Mouse (Mus musculus) ES-Bruce4 (cell line): ENCODE results near the gene Kif6. TPM values are rescaled to one million over a fixed set of nuclear protein-coding genes. Genes with fewer than 3 reads are reported as not detected.

Experiments
- H3K27ac ChIP-seq: 2 replicates; pipeline ENCODE4 v1.5.1; 2012; ENCODE audit warnings: low read length, inconsistent platforms; ENCODE audit not compliant: insufficient read depth
- H3K27me3 ChIP-seq: 2 replicates; pipeline ENCODE4 v1.6.1; 2012; ENCODE audit warnings: mild to moderate bottlenecking, low read length, inconsistent platforms; ENCODE audit not compliant: control insufficient read depth, poor library complexity, insufficient read depth, severe bottlenecking
- H3K36me3 ChIP-seq: 2 replicates; pipeline ENCODE4 v1.6.1; 2012; ENCODE audit warnings: inconsistent platforms, mild to moderate bottlenecking, low read length, moderate library complexity; ENCODE audit not compliant: control insufficient read depth, poor library complexity, insufficient read depth, severe bottlenecking
- H3K4me1 ChIP-seq: one replicate; pipeline ENCODE4 v1.8.1; 2011; ENCODE audit warnings: low read length; ENCODE audit not compliant: control insufficient read depth, insufficient read depth
- H3K4me3 ChIP-seq: 2 replicates; pipeline ENCODE4 v1.5.1; 2011; ENCODE audit warnings: low read depth, mild to moderate bottlenecking, low read length
- H3K9ac ChIP-seq: 2 replicates; pipeline ENCODE4 v1.6.1; 2012; ENCODE audit warnings: low read depth, mild to moderate bottlenecking, inconsistent platforms; ENCODE audit not compliant: poor library complexity, severe bottlenecking
- H3K9me3 ChIP-seq: replicated peaks from 2 replicates; pipeline ENCODE4 v1.6.1; 2012; ENCODE audit warnings: mild to moderate bottlenecking, low read length, inconsistent platforms; ENCODE audit not compliant: control insufficient read depth, poor library complexity, insufficient read depth, severe bottlenecking
- CTCF ChIP-seq: IDR thresholded peaks from one replicate; pipeline ENCODE4 v1.8.1; 2011; ENCODE audit warnings: low read depth, low read length
- EP300 ChIP-seq: IDR thresholded peaks from 2 replicates; pipeline ENCODE4 v1.6.1; 2011; ENCODE audit warnings: low read depth, low read length; ENCODE audit not compliant: insufficient read depth
- POLR2A ChIP-seq: IDR thresholded peaks from one replicate; pipeline ENCODE4 v1.8.1; 2011; ENCODE audit warnings: low read length; ENCODE audit not compliant: insufficient read depth
- polyA plus RNA-seq: library from polyadenylated mRNA; stranded (reverse); fragments of >200 nt; gene quantifications from 2 replicates; pipeline ENCODE4 v1.2.4, GENCODE M21; 2011; ENCODE audit warnings: low read depth; ENCODE audit not compliant: missing spikeins, insufficient read depth, insufficient read length

Gene Kif6
- polyA plus RNA-seq, 1 experiment: 2.3 TPM

- H3K9me3 ChIP-seq: 0 out of 2 replicates have a peak, but pooled peaks cover 3% of the 10 kb centered on the region
- no peak for TF ChIP-seq CTCF
- no peak for TF ChIP-seq EP300
- H3K4me1 ChIP-seq: no peaks in the 10 kb centered on the region
- no peak overlapping the region for H3K4me3 ChIP-seq
- no peak overlapping the region for H3K9ac ChIP-seq
- H3K27ac ChIP-seq: no peak overlapping the region
- no peaks in the 10 kb centered on the region for H3K27me3 ChIP-seq
- H3K36me3 ChIP-seq: no peaks in the 10 kb centered on the region
These were observed 245.3 kb downstream of the Kif6 start for GRCm38 (mm10) chr17:49860057-49860816.

- Histone ChIP-seq H3K4me1 (no peaks in the 10 kb centered on the region), H3K4me3 (no peak overlapping the region), H3K9me3 (0 out of 2 replicates have a peak, but pooled peaks cover 3% of the 10 kb centered on the region), H3K9ac (no peak overlapping the region), H3K36me3 (no peaks in the 10 kb centered on the region), H3K27ac (no peak overlapping the region), H3K27me3 (no peaks in the 10 kb centered on the region)
- TF ChIP-seq EP300 (no peak), CTCF (no peak), POLR2A (no peak)
These were observed 248.7 kb downstream of the Kif6 start for GRCm38 (mm10) chr17:49863597-49863996.

- Histone ChIP-seq H3K27me3 (no peaks in the 10 kb centered on the region), H3K9me3 (0 out of 2 replicates have a peak, but pooled peaks cover 3% of the 10 kb centered on the region), H3K27ac (no peak overlapping the region), H3K9ac (no peak overlapping the region), H3K36me3 (no peaks in the 10 kb centered on the region), H3K4me3 (no peak overlapping the region), H3K4me1 (no peaks in the 10 kb centered on the region)
- TF ChIP-seq EP300 (no peak), POLR2A (no peak), CTCF (no peak)
These were observed 250.7 kb downstream of the Kif6 start for GRCm38 (mm10) chr17:49865604-49866003.

GRCm38 (mm10) chr17:49866653-49867215 lies 251.8 kb downstream of the Kif6 start:
- Histone ChIP-seq H3K4me1 (no peaks in the 10 kb centered on the region), H3K9ac (no peak overlapping the region), H3K4me3 (no peak overlapping the region), H3K27me3 (no peaks in the 10 kb centered on the region), H3K27ac (no peak overlapping the region), H3K9me3 (0 out of 2 replicates have a peak, but pooled peaks cover 3% of the 10 kb centered on the region), H3K36me3 (no peaks in the 10 kb centered on the region)
- TF ChIP-seq POLR2A: no peak

GRCm38 (mm10) chr17:49867321-49868137 lies 252.6 kb downstream of the Kif6 start:
- H3K4me1 ChIP-seq: no peaks in the 10 kb centered on the region
- H3K27ac ChIP-seq: no peak overlapping the region
- H3K9me3 ChIP-seq: 0 out of 2 replicates have a peak, but pooled peaks cover 3% of the 10 kb centered on the region
- H3K9ac ChIP-seq: no peak overlapping the region
- no peak overlapping the region for H3K4me3 ChIP-seq
- no peaks in the 10 kb centered on the region for H3K27me3 ChIP-seq
- no peaks in the 10 kb centered on the region for H3K36me3 ChIP-seq
- TF ChIP-seq EP300 (no peak), CTCF (no peak)

- Histone ChIP-seq H3K4me1 (no peaks in the 10 kb centered on the region), H3K9ac (no peak overlapping the region), H3K36me3 (no peaks in the 10 kb centered on the region), H3K27me3 (no peaks in the 10 kb centered on the region), H3K9me3 (0 out of 2 replicates have a peak, but pooled peaks cover 3% of the 10 kb centered on the region), H3K4me3 (no peak overlapping the region), H3K27ac (no peak overlapping the region)
- TF ChIP-seq POLR2A: no peak
- no peak for TF ChIP-seq EP300
These were observed 254.3 kb downstream of the Kif6 start for GRCm38 (mm10) chr17:49869246-49869645.
